Mouse (Mus musculus) small intestine, adult 2 months (tissue): ENCODE measurements around the gene Cux2.

Experiments
- CTCF ChIP-seq: fragments of 200-500 bp; IDR thresholded peaks from 2 replicates; pipeline ENCODE4 v1.5.1; 2012; ENCODE audit warnings: low read depth, mild to moderate bottlenecking, control low read depth, inconsistent platforms, low read length, moderate library complexity, mixed read lengths; ENCODE audit not compliant: insufficient replicate concordance, insufficient read length; ENCODE audit errors: extremely low read depth
- POLR2A ChIP-seq: fragments of 200-500 bp; IDR thresholded peaks from 2 replicates; pipeline ENCODE4 v1.6.1; 2012; ENCODE audit warnings: low read depth, mild to moderate bottlenecking, control low read depth, inconsistent platforms, low read length, moderate library complexity

GRCm38 (mm10) chr5:122017778-122018177 lies 32.1 kb downstream of the Cux2 start:
- no peak for TF ChIP-seq CTCF
- no peak for TF ChIP-seq POLR2A
